Mouse (Mus musculus): ENCODE results near the gene Bmi1.

The Bmi1 gene

GRCm38 (mm10) chr2:18676936-18677491, at the start of gene Bmi1:
TSS of gene Bmi1 (plus strand) at chr2:18677018.
- DNase-seq: peak in 1 of 2 experiments; percentile 55

GRCm38 (mm10) chr2:18630547-18630946, 46.3 kb upstream of the Bmi1 start:
- no peak for DNase-seq

- no peak for DNase-seq
Observed at GRCm38 (mm10) chr2:18635052-18635451, 41.8 kb upstream of the Bmi1 start.

GRCm38 (mm10) chr2:18648563-18648962, 28.3 kb upstream of the Bmi1 start:
- DNase-seq: no peak

- no peak for DNase-seq
Observed at GRCm38 (mm10) chr2:18654821-18655220, 22.0 kb upstream of the Bmi1 start.

GRCm38 (mm10) chr2:18664003-18664402, 12.8 kb upstream of the Bmi1 start:
- DNase-seq: no peak

GRCm38 (mm10) chr2:18671041-18671440, 5.8 kb upstream of the Bmi1 start:
- DNase-seq: no peak

GRCm38 (mm10) chr2:18672133-18672765, 4.6 kb upstream of the Bmi1 start, which contains the start of gene Commd3:
TSS of gene Commd3 (plus strand) at chr2:18672384.
- peak; percentile 71 to 78 for DNase-seq

GRCm38 (mm10) chr2:18672766-18673164, 4.1 kb upstream of the Bmi1 start:
- peak in 1 of 2 experiments; percentile 33 for DNase-seq

GRCm38 (mm10) chr2:18673766-18674165, 3.1 kb upstream of the Bmi1 start:
- DNase-seq: no peak

- no peak for DNase-seq
Observed at GRCm38 (mm10) chr2:18674193-18674902, 2.5 kb upstream of the Bmi1 start.

- no peak for DNase-seq
Observed at GRCm38 (mm10) chr2:18675681-18676456, 949 bp upstream of the Bmi1 start.

GRCm38 (mm10) chr2:18676457-18676935, 322 bp upstream of the Bmi1 start:
- peak; percentile 37 to 52 for DNase-seq

- DNase-seq: peak; percentile 32 to 47
Observed at GRCm38 (mm10) chr2:18677631-18678471, 1.0 kb downstream of the Bmi1 start.

GRCm38 (mm10) chr2:18679701-18680100, 2.9 kb downstream of the Bmi1 start:
- DNase-seq: no peak

GRCm38 (mm10) chr2:18680501-18680900, 3.7 kb downstream of the Bmi1 start:
- DNase-seq: no peak

- peak; percentile 23 to 40 for DNase-seq
Observed at GRCm38 (mm10) chr2:18680961-18681360, 4.1 kb downstream of the Bmi1 start.

GRCm38 (mm10) chr2:18684062-18684461, 7.2 kb downstream of the Bmi1 start:
- no peak for DNase-seq

GRCm38 (mm10) chr2:18686386-18686785, 9.6 kb downstream of the Bmi1 start:
- no peak for DNase-seq

- DNase-seq: no peak
Observed at GRCm38 (mm10) chr2:18686826-18687519, 10.2 kb downstream of the Bmi1 start.

GRCm38 (mm10) chr2:18687671-18688170, 10.9 kb downstream of the Bmi1 start:
- no peak for DNase-seq
